Mouse (Mus musculus): ENCODE data around the gene Hsd11b1. TPM values are rescaled to one million over a fixed set of nuclear protein-coding genes. Genes with fewer than 3 reads are reported as not detected.

Hsd11b1 gene
- total and polyA plus RNA-seq, 3 experiments: not detected

DNA sequence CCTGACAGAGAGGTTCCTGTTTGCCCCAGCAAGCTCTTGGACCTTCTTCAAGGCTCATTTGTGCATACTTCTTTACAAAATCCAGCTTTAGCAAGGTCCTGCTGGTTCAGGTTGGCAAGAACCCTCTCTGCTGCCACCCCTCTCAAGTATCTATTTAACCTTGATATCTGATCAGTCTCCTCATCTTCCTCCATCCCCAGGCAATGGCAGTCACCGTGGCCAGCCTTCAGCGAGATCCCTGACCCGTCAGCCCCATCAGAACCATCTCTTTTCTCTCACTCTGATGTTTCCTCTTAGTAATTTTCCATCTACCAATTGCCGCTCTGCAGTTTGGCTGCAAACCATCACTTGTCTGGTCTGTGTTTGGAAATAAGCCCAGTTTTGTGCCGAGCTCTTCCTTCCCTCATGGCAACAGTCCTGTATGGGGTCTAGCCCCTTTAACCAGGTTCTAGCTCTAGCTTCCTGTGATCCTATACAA, 7.2 kb downstream of the Hsd11b1 start:
- Histone ChIP-seq H3K27me3 (ENCODE audit: control insufficient read depth in 1 of 2, insufficient read depth in 2 of 2, low read length in 2 of 2) (no peaks in the 10 kb centered on the region; a peak in 1 of 4 replicates), H3K79me2 (ENCODE audit: control insufficient read depth, insufficient read depth, low read length, poor library complexity) (no peaks in the 10 kb centered on the region), H3K4me1 (ENCODE audit: control insufficient read depth in 1 of 2, insufficient read depth in 2 of 2, low read length in 2 of 2) (no peaks in the 10 kb centered on the region), H3K9me3 (replicated peaks; ENCODE audit: insufficient read depth, low read length) (no peaks in the 10 kb centered on the region), H3K4me3 (ENCODE audit: control insufficient read depth in 1 of 2, insufficient read depth in 1 of 2, low read depth in 2 of 2, low read length in 2 of 2) (no peak overlapping the region), H3K9ac (ENCODE audit: control insufficient read depth, low read depth, low read length, poor library complexity, severe bottlenecking) (no peak overlapping the region), H3K36me3 (ENCODE audit: control insufficient read depth in 1 of 2, insufficient read depth in 2 of 2, low read length in 2 of 2) (no peaks in the 10 kb centered on the region), H3K27ac (ENCODE audit: control insufficient read depth, low read depth, low read length) (no peak overlapping the region)
- no peak for DNase-seq (ENCODE audit: low read depth, low spot score)
- TF ChIP-seq ZKSCAN1 (IDR thresholded peaks at IDR 0.05; ENCODE audit: low read depth, low read length) (no peak), KAT2A (conservative IDR thresholded peaks at IDR 0.05; ENCODE audit: low read depth, low read length) (no peak), MAX (IDR thresholded peaks at IDR 0.05; ENCODE audit: low read length) (no peak), ZNF384 (IDR thresholded peaks at IDR 0.05; ENCODE audit: low read depth, low read length) (no peak), BHLHE40 (IDR thresholded peaks at IDR 0.05; ENCODE audit: borderline replicate concordance, low read depth, low read length) (no peak), UBTF (IDR thresholded peaks at IDR 0.05; ENCODE audit: borderline replicate concordance, insufficient read depth, low read depth, low read length) (no peak)

- Histone ChIP-seq H3K27ac (ENCODE audit: control insufficient read depth, low read depth, low read length) (no peak overlapping the region), H3K36me3 (ENCODE audit: control insufficient read depth in 1 of 2, insufficient read depth in 2 of 2, low read length in 2 of 2) (no peaks in the 10 kb centered on the region), H3K79me2 (ENCODE audit: control insufficient read depth, insufficient read depth, low read length, poor library complexity) (no peaks in the 10 kb centered on the region), H3K4me3 (ENCODE audit: control insufficient read depth in 1 of 2, insufficient read depth in 1 of 2, low read depth in 2 of 2, low read length in 2 of 2) (no peak overlapping the region), H3K9me3 (replicated peaks; ENCODE audit: insufficient read depth, low read length) (no peaks in the 10 kb centered on the region), H3K4me1 (ENCODE audit: control insufficient read depth in 1 of 2, insufficient read depth in 2 of 2, low read length in 2 of 2) (no peaks in the 10 kb centered on the region), H3K27me3 (ENCODE audit: control insufficient read depth in 1 of 2, insufficient read depth in 2 of 2, low read length in 2 of 2) (no peaks in the 10 kb centered on the region; a peak in 1 of 4 replicates), H3K9ac (ENCODE audit: control insufficient read depth, low read depth, low read length, poor library complexity, severe bottlenecking) (no peak overlapping the region)
- TF ChIP-seq SMC3 (IDR thresholded peaks at IDR 0.05; ENCODE audit: low read depth, low read length): no peak
- no peak for TF ChIP-seq CHD2 (IDR thresholded peaks at IDR 0.05; ENCODE audit: low read length)
- no peak for TF ChIP-seq ZC3H11A (IDR thresholded peaks at IDR 0.05; ENCODE audit: low read depth, low read length)
- TF ChIP-seq ZNF384 (IDR thresholded peaks at IDR 0.05; ENCODE audit: low read depth, low read length): no peak
- TF ChIP-seq POLR2AphosphoS2 (IDR thresholded peaks at IDR 0.05; ENCODE audit: low read length): no peak
- TF ChIP-seq ELF1 (IDR thresholded peaks at IDR 0.05; ENCODE audit: low read depth, low read length): no peak
- no peak for TF ChIP-seq MAZ (IDR thresholded peaks at IDR 0.05; ENCODE audit: low read depth, low read length)
- no peak for TF ChIP-seq CTCF (IDR thresholded peaks at IDR 0.05 in 2 of 3, conservative IDR thresholded peaks at IDR 0.05 in 1 of 3; ENCODE audit: control insufficient read depth in 1 of 3, insufficient read depth in 1 of 3, low read depth in 2 of 3, low read length in 3 of 3, poor library complexity in 1 of 3, severe bottlenecking in 1 of 3)
- DNase-seq (ENCODE audit: low read depth, low spot score): no peak
These were observed 7.6 kb downstream of the Hsd11b1 start for GRCm38 (mm10) chr1:193256289-193256577.

DNA sequence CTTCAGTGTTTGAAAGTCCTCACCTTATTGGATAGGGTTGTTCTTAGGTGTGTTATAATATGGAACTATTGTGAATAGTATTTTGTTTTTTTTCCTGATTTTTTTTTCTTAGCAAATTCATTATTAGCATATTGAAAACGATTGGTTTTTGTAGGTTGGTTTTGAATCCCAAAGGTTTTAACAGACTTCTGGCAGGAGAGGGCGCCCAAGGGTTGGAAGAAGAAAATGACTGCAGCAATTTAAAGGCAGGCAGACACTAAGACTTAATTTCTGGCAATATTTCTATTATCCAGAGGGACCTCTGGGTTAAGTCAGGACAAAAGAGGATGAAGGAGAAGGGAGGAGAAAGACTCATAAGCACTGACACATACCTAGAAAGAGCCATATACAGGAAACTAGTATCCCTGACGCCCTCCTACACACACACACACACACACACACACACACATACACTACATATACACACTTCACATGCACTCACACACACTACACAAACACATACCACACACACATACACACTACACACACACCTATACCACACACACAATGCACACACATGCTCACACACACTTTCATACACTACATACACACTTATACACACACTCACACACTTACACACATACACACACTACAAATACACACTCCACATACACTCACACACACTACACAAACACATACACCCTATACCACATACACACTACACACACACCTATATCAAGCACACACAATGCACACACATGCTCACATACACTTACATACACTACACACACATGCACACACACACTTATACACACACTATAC, 8.2 kb downstream of the Hsd11b1 start:
- H3K9me3 ChIP-seq (replicated peaks; ENCODE audit: insufficient read depth, low read length): no peaks in the 10 kb centered on the region
- DNase-seq (ENCODE audit: low read depth, low spot score): peak; percentile 18
- H3K4me3 ChIP-seq (ENCODE audit: control insufficient read depth in 1 of 2, insufficient read depth in 1 of 2, low read depth in 2 of 2, low read length in 2 of 2): no peak overlapping the region
- H3K36me3 ChIP-seq (ENCODE audit: control insufficient read depth in 1 of 2, insufficient read depth in 2 of 2, low read length in 2 of 2): no peaks in the 10 kb centered on the region
- H3K9ac ChIP-seq (ENCODE audit: control insufficient read depth, low read depth, low read length, poor library complexity, severe bottlenecking): no peak overlapping the region
- H3K79me2 ChIP-seq (ENCODE audit: control insufficient read depth, insufficient read depth, low read length, poor library complexity): no peaks in the 10 kb centered on the region
- H3K27me3 ChIP-seq (ENCODE audit: control insufficient read depth in 1 of 2, insufficient read depth in 2 of 2, low read length in 2 of 2): no peaks in the 10 kb centered on the region; a peak in 1 of 4 replicates
- no peak overlapping the region for H3K27ac ChIP-seq (ENCODE audit: control insufficient read depth, low read depth, low read length)
- H3K4me1 ChIP-seq (ENCODE audit: control insufficient read depth in 1 of 2, insufficient read depth in 2 of 2, low read length in 2 of 2): no peaks in the 10 kb centered on the region
- no peak for TF ChIP-seq MAX (IDR thresholded peaks at IDR 0.05; ENCODE audit: low read length)
- TF ChIP-seq SIN3A (IDR thresholded peaks at IDR 0.05; ENCODE audit: low read length): no peak
- no peak for TF ChIP-seq RCOR1 (IDR thresholded peaks at IDR 0.05; ENCODE audit: low read depth, low read length)
- no peak for TF ChIP-seq EP300 (IDR thresholded peaks at IDR 0.05; ENCODE audit: low read depth in 1 of 2, low read length in 2 of 2)
- TF ChIP-seq RAD21 (IDR thresholded peaks at IDR 0.05; ENCODE audit: low read depth, low read length): peak; percentile 36
- TF ChIP-seq ETS1 (IDR thresholded peaks at IDR 0.05; ENCODE audit: low read depth, low read length): no peak
- TF ChIP-seq USF1 (IDR thresholded peaks at IDR 0.05; ENCODE audit: low read depth, low read length): no peak
- peak; percentile 37 for TF ChIP-seq SMC3 (IDR thresholded peaks at IDR 0.05; ENCODE audit: low read depth, low read length)
- TF ChIP-seq E2F4 (IDR thresholded peaks at IDR 0.05; ENCODE audit: borderline replicate concordance, low read depth, low read length): no peak
- TF ChIP-seq ZKSCAN1 (IDR thresholded peaks at IDR 0.05; ENCODE audit: low read depth, low read length): no peak
- no peak for TF ChIP-seq NRF1 (IDR thresholded peaks at IDR 0.05; ENCODE audit: insufficient read depth, low read depth, low read length, poor library complexity, severe bottlenecking)
- no peak for TF ChIP-seq UBTF (IDR thresholded peaks at IDR 0.05; ENCODE audit: borderline replicate concordance, insufficient read depth, low read depth, low read length)
- no peak for TF ChIP-seq POLR2AphosphoS5 (IDR thresholded peaks at IDR 0.05; ENCODE audit: borderline replicate concordance, low read depth, low read length)
- TF ChIP-seq ELF1 (IDR thresholded peaks at IDR 0.05; ENCODE audit: low read depth, low read length): no peak
- no peak for TF ChIP-seq ZMIZ1 (IDR thresholded peaks at IDR 0.05; ENCODE audit: low read depth, low read length)
- no peak for TF ChIP-seq TBP (IDR thresholded peaks at IDR 0.05; ENCODE audit: low read depth, low read length)

Data from MEL (cell line).